8 mouse cellular contexts compared by ENCODE assay signal in genomic region chr9:95750037-95750511, GRCm38 (mm10). TPM values are rescaled to one million over a fixed set of nuclear protein-coding genes. Genes with fewer than 3 reads are reported as not detected.
A peak's percentile ranks its signal among the peaks of the same experiment; 100 is the strongest.
DNase-seq lines count a peak whose midpoint lies in the region; ATAC-seq lines count a peak whose summit lies in the region.

Gene Trpc1 (minus strand): TSS chr9:95750375.

- peak; percentile 98 for ATAC-seq in hindbrain, embryonic 13.5 days (ENCODE audit: low FRiP score)

- H3K4me3 ChIP-seq in hindbrain, embryonic 13.5 days: peak within 1 kb of the TSS; percentile 91

- peaks cover 10% of the 10 kb centered on the region for H3K27me3 ChIP-seq in hindbrain, embryonic 13.5 days

- no peaks in the 10 kb centered on the region for H3K36me3 ChIP-seq in hindbrain, embryonic 13.5 days

- H3K27ac ChIP-seq in hindbrain, embryonic 13.5 days: peak within 1 kb of the TSS; percentile 78

- H3K9me3 ChIP-seq in hindbrain, embryonic 13.5 days: no peaks in the 10 kb centered on the region

- H3K4me1 ChIP-seq in hindbrain, embryonic 13.5 days (replicated peaks): peaks cover 24% of the 10 kb centered on the region

- under 1% methylated on average over 44 of the region's 56 CpGs for WGBS in hindbrain, embryonic 13.5 days

- H3K4me2 ChIP-seq in hindbrain, embryonic 13.5 days: peak within 1 kb of the TSS; percentile 78

- H3K9ac ChIP-seq in hindbrain, embryonic 13.5 days: peak within 1 kb of the TSS; percentile 95

- DNase-seq in T-cell, adult 2 months (ENCODE audit: low spot score): peak; percentile 52
- peak; percentile 90 to 92 for DNase-seq in cerebellum, postnatal 14 days
- DNase-seq in frontal cortex, postnatal 14 days (ENCODE audit: low spot score in 2 of 2): peak; percentile 61 to 69
- DNase-seq in left cerebral cortex, adult 11 months (ENCODE audit: low spot score): peak; percentile 67
- peak; percentile 75 for DNase-seq in lung, postnatal 36 days
- DNase-seq in retina, postnatal 7 days (ENCODE audit: low read depth, low spot score): peak; percentile 74
- peak; percentile 63 for DNase-seq in urinary bladder, adult 2 months (ENCODE audit: low spot score)

RNA-seq across cellular contexts. Expression of gene Trpc1, which starts in this region (rescaled TPM):
- 6.4 and 6.8 TPM in 2 replicates for polyA plus RNA-seq in hindbrain, embryonic 13.5 days (2015; fragmentation: Nextera tagmentation; extraction: Ambion mirVana)
- polyA plus RNA-seq in urinary bladder, adult 2 months (2012; rRNA removed): 3.6 and 4.6 TPM in 2 replicates

Comparison
In these comparisons a context has a peak if more than half of its experiments do, and no peak if none do; other contexts are left out.
1. Peak in every context shown above with its lines: DNase-seq, ATAC-seq, H3K4me3 ChIP-seq and H3K27ac ChIP-seq.